Mouse (Mus musculus): Measurements from ENCODE around the gene Pcna. TPM values are rescaled to one million over a fixed set of nuclear protein-coding genes. Genes with fewer than 3 reads are reported as not detected.
"Not testable (repeated sequence)": the region's sequence is repeated elsewhere in the genome, so short reads cannot be mapped to it uniquely, and the experiment has no call there.

Gene Pcna
- polyA plus RNA-seq, 1 experiment, result 66.3 TPM

DNA sequence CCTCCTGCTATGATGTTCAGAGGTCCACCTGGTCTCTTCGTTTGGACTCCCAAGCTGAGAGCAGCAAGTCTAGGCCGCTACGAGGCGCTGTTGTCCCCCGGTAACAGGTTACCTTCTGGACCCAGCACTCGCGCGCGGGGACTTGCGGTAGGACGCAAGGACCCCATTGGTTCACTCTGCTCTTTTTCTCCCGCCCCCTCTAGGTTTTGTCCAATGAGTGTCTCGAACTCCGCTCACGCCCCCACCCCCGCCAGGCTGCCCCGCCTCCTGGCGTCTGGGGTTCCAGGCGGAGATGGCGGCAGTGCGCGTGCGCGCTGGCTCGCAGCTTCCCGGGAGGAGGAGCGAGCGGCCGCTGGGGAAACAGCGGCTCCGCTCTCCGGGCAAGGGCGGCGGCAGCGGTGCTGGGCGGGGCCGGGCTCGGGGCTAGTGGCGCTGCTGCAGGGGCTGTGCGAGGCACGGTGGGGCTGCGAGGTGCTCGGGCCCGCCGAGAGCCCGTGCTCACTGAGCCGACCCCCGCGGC lies 9.8 kb upstream of the Pcna start, which contains the start of gene Cds2:
Gene Cds2, plus strand, starts transcription at position 270 of the 520 bp plus-strand sequence.
- peak within 1 kb of the TSS; percentile 95 for H3K4me3 ChIP-seq (ENCODE audit: insufficient read depth, low read length)
- H3K27ac ChIP-seq (ENCODE audit: insufficient read depth, low read length), result peak within 1 kb of the TSS; percentile 89
- peaks cover 4% of the 10 kb centered on the region for H3K4me1 ChIP-seq (ENCODE audit: control insufficient read depth, insufficient read depth, low read length)
- TF ChIP-seq CTCF (IDR thresholded peaks at IDR 0.05; ENCODE audit: extremely low read depth, insufficient read depth, low read length) (peak; percentile 88), POLR2A (IDR thresholded peaks at IDR 0.05; ENCODE audit: extremely low read depth, insufficient read depth, low read length) (peak; percentile 67)

DNA sequence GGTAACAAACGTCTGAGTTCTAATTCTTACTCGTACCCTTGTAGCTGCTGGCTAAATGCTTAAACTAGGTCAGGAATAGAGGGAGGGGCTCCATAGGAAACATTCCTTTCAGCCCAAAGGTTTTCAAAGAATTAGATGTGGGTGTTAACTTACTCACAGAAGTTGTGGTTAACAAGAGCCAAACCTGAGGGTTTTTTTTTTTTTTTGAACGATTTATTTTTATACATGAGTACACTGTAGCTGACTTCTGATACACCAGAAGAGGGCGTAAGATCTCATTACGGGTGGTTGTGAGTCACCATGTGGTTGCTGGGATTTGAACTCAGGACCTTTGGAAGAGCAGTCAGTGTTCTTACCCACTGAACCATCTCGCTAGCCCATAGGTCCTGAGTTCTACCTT lies 9.1 kb upstream of the Pcna start:
- no peak overlapping the region for H3K4me3 ChIP-seq (ENCODE audit: insufficient read depth, low read length)
- TF ChIP-seq CTCF (IDR thresholded peaks at IDR 0.05; ENCODE audit: extremely low read depth, insufficient read depth, low read length), result no peak
- TF ChIP-seq POLR2A (IDR thresholded peaks at IDR 0.05; ENCODE audit: extremely low read depth, insufficient read depth, low read length), result no peak
- peaks cover 4% of the 10 kb centered on the region for H3K4me1 ChIP-seq (ENCODE audit: control insufficient read depth, insufficient read depth, low read length)
- H3K27ac ChIP-seq (ENCODE audit: insufficient read depth, low read length), result no peak overlapping the region

DNA sequence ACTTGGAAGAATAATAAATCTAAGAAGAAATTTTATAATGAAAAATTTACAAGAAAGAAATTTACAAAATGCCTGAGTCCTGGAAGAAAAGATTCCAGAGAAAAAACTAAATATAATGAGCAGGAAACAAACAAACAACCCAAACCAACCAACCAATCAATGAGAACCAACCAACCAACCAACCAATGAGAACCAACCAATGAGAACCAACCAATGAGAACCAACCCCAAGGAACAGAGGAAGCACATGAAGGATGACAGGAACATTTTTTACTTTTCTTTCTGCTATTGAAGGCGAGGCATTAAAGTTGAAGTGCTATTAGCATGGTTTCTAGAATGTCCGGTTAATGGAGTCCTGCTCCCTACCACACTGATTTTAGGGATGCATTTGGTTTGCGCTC lies 7.5 kb upstream of the Pcna start:
- Histone ChIP-seq H3K4me3 (ENCODE audit: insufficient read depth, low read length) (no peak overlapping the region), H3K4me1 (ENCODE audit: control insufficient read depth, insufficient read depth, low read length) (peaks cover 2% of the 10 kb centered on the region; the same call in 1 of the 2 replicates), H3K27ac (ENCODE audit: insufficient read depth, low read length) (no peak overlapping the region)
- no peak for TF ChIP-seq CTCF (IDR thresholded peaks at IDR 0.05; ENCODE audit: extremely low read depth, insufficient read depth, low read length)
- no peak for TF ChIP-seq POLR2A (IDR thresholded peaks at IDR 0.05; ENCODE audit: extremely low read depth, insufficient read depth, low read length)

DNA sequence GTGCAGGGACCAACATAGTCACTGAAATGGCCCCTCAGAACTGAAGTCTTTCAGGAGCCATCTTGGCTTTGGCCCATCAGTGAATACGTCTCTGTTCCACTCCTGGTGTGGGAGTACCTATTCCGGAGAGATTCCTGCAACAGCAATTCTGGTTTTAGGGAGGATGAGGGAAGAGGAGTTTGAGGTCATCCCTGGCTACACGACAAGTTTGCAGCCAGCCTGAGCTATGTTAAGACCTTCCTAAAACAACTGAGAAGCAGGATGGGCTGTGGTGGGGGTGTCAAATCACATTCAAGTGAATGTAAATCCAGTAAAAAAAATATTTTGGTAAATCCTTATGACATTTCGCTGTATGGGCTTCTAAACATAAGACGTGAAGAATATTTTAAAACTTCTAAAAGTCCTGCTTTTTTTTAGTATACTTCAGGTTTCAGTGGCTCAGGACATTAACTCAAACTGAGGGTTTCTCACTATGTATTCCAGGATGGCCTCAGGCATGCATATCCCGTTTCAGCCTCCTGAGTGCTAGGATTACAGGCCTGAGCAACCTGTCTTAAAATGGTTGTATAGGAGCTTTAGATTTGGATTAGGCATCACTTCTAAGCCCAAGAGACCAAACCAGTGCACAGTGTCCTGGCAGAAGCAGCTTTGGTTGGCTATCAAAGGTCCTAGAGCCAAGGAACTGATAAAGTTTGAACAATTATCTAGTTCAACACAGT lies 4.4 kb upstream of the Pcna start:
- Histone ChIP-seq H3K4me3 (ENCODE audit: insufficient read depth, low read length) (no peak overlapping the region), H3K27ac (ENCODE audit: insufficient read depth, low read length) (no peak overlapping the region), H3K4me1 (ENCODE audit: control insufficient read depth, insufficient read depth, low read length) (no peaks in the 10 kb centered on the region)
- TF ChIP-seq CTCF (IDR thresholded peaks at IDR 0.05; ENCODE audit: extremely low read depth, insufficient read depth, low read length) (no peak), POLR2A (IDR thresholded peaks at IDR 0.05; ENCODE audit: extremely low read depth, insufficient read depth, low read length) (no peak)

DNA sequence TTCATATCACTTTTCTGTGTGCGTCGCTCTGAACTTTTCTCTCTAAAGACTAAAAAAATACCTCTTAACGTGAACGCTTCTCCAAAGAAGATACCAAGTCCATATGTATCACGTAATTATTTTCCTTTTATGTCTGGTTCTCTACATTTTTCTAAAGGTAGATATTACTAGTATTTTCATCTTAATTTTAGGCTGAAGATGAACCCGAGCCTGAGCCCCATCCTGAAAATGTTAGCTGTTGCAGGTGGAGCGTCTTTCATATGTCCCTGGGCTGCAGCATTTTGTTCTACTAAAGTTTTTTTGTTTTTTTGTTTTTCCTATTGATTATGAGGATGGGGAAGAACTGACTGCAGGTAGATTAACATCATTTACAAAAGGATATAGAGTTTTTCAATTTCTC lies 489 bp upstream of the Pcna start:
- peak overlapping the region; percentile 66 for H3K4me3 ChIP-seq (ENCODE audit: insufficient read depth, low read length)
- no peak for TF ChIP-seq CTCF (IDR thresholded peaks at IDR 0.05; ENCODE audit: extremely low read depth, insufficient read depth, low read length)
- TF ChIP-seq POLR2A (IDR thresholded peaks at IDR 0.05; ENCODE audit: extremely low read depth, insufficient read depth, low read length), result no peak
- no peaks in the 10 kb centered on the region; the same call in 1 of the 2 replicates for H3K4me1 ChIP-seq (ENCODE audit: control insufficient read depth, insufficient read depth, low read length)
- H3K27ac ChIP-seq (ENCODE audit: insufficient read depth, low read length), result no peak overlapping the region

DNA sequence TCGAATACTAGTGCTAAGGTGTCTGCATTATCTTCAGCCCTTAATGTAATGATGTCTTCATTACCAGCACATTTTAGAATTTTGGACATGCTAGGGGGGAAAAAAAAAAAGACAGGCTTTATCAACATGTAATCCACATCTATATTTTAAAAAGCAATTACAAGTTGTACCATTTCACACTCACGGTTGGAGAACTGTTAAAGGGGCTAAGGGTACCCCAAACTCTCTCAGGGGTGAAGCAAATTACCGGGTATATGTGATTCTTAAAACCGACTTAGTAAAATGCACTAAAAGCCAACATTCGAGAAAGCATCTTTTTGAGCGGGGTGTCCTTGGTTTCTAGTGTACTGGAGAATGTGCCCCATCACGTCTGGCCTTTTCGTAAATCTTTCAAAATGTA lies 1.2 kb downstream of the Pcna start:
- Histone ChIP-seq H3K27ac (ENCODE audit: insufficient read depth, low read length) (no peak overlapping the region), H3K4me3 (ENCODE audit: insufficient read depth, low read length) (peak overlapping the region; percentile 66; the same call in 1 of the 2 replicates)

DNA sequence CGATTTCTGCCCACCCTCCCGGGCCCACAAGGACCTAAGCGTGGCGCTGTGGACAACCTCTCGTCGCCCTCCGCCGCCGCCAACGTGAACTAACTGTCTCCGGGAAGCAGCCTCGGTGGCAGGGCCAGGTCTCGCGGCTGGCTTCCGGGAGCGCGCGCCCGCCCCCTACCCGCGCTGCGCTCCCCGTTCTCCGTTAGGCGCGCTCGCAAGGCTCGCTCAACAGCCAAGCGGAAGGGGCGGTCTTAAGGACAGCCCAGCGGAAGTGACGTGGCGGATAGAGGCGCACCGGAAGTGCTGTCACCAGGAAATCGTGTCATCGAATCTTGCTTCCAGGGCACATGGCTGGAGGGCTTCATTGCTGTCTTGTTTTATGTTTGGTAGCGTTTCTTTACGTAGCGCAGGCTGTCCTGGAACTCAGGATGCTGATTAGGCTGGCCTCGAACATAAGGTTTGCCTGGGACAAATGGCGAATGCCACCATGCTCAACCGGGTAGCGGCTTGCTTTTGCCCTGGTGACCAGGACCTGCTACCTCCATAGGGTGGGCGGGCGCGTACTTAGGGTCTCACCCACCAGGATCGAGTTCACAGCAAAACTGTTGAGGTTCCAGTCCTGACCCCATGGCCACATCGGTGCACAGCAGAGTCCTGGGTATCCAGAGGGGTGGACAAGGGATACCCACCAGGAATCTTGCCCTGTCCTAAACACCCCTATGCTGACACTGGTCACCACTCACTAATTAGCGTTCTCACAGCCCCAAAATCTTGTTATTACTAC lies 5.4 kb downstream of the Pcna start, which contains the start of gene Tmem230:
Gene Tmem230, minus strand, starts transcription at position 269 of the 775 bp plus-strand sequence.
- Histone ChIP-seq H3K4me3 (ENCODE audit: insufficient read depth, low read length) (peak within 1 kb of the TSS; percentile 57), H3K27ac (ENCODE audit: insufficient read depth, low read length) (no peak within 1 kb of the TSS), H3K4me1 (ENCODE audit: control insufficient read depth, insufficient read depth, low read length) (no peaks in the 10 kb centered on the region; the same call in 1 of the 2 replicates)
- TF ChIP-seq CTCF (IDR thresholded peaks at IDR 0.05; ENCODE audit: extremely low read depth, insufficient read depth, low read length) (no peak), POLR2A (IDR thresholded peaks at IDR 0.05; ENCODE audit: extremely low read depth, insufficient read depth, low read length) (peak; percentile 77)

More for the DNA sequence above, 1.2 kb downstream of the Pcna start:
- no peak for TF ChIP-seq CTCF (IDR thresholded peaks at IDR 0.05; ENCODE audit: extremely low read depth, insufficient read depth, low read length)
- no peak for TF ChIP-seq POLR2A (IDR thresholded peaks at IDR 0.05; ENCODE audit: extremely low read depth, insufficient read depth, low read length)
- H3K4me1 ChIP-seq (ENCODE audit: control insufficient read depth, insufficient read depth, low read length), result no peaks in the 10 kb centered on the region; the same call in 1 of the 2 replicates

DNA sequence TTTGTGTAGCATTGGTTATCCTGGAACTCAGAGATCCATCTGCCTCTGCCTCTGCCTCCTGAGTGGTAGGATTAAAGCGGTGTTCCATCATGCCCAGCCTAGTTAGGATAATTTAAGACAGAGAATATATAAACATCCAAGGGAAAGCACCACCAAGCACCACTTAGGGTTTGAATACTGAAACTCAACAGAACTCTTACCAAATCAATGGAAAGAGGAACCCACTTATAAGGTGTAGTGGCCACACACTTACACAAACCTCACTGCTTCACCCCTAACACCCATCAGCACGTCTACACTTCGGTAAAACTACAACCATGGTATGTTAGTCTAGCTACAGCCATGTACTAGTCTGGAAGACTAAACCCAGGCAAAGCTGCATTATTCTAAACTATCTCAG lies 9.7 kb downstream of the Pcna start:
- Histone ChIP-seq H3K4me3 (ENCODE audit: insufficient read depth, low read length) (no peak overlapping the region), H3K27ac (ENCODE audit: insufficient read depth, low read length) (no peak overlapping the region), H3K4me1 (ENCODE audit: control insufficient read depth, insufficient read depth, low read length) (no peaks in the 10 kb centered on the region)
- no peak for TF ChIP-seq CTCF (IDR thresholded peaks at IDR 0.05; ENCODE audit: extremely low read depth, insufficient read depth, low read length)
- TF ChIP-seq POLR2A (IDR thresholded peaks at IDR 0.05; ENCODE audit: extremely low read depth, insufficient read depth, low read length), result no peak

DNA sequence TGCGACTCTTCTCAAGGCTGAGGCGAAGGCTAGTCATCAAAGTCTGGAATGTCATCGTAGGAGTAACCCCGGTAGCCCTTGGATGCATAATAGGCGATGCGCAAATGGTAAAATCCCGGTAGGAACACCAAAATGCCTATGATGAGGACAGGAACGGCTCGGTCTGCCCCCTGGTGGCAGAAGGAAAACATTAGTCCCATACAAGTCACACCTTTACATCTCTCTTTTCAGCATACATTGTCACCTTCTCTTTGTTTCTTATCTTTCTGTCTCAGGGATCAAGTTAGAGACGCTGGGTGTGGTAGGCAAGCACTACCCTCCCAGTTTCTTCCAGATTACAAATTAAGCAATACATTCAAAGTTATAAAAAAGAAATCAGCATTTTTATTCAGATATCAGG lies 12.7 kb downstream of the Pcna start:
- H3K4me1 ChIP-seq (ENCODE audit: control insufficient read depth, insufficient read depth, low read length); H3K27ac ChIP-seq (ENCODE audit: insufficient read depth, low read length); H3K4me3 ChIP-seq (ENCODE audit: insufficient read depth, low read length): not testable (repeated sequence)
- TF ChIP-seq CTCF (IDR thresholded peaks at IDR 0.05; ENCODE audit: extremely low read depth, insufficient read depth, low read length), result peak; percentile 46

DNA sequence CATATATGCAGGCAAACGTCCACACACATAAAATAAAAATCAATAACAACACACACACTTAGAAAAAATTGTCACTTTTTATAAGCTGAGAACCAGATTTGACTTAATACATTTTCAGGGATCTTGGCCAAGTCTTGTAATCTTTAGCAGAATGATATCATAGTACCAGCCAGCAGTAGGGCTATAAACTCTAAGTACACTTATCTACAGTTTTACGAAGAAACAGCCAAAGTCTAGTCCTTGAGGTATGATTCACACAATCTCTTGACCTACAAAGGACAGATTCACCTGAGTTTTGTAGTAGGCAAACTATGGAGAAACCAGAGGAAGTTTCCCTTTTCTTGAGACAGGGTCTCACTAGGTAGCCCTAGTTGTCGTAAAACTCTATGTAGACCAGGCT lies 13.7 kb downstream of the Pcna start:
- not testable (repeated sequence) for H3K4me1 ChIP-seq (ENCODE audit: control insufficient read depth, insufficient read depth, low read length); H3K27ac ChIP-seq (ENCODE audit: insufficient read depth, low read length); H3K4me3 ChIP-seq (ENCODE audit: insufficient read depth, low read length)

Measured in cortical plate, adult 2 months (tissue).